Mouse (Mus musculus) adrenal gland, adult 10 weeks (tissue): ENCODE data around the gene Alkbh2. TPM values are rescaled to one million over a fixed set of nuclear protein-coding genes. Genes with fewer than 3 reads are reported as not detected.

Experiments
- polyA plus RNA-seq: library from polyadenylated mRNA; stranded (reverse); fragments of 350-450 nt; fragmentation: Illumina TruSeq; extraction: RNeasy Lipid Tissue Mini Kit (QIAGEN cat#74804); gene quantifications from one replicate; pipeline ENCODE4 v1.2.3, GENCODE M21; 2014; ENCODE audit warnings: low read depth, low replicate concordance

The Alkbh2 gene
- not detected for polyA plus RNA-seq

GRCm38 (mm10) chr5:114127374-114128349, at the start of gene Alkbh2:
Gene Alkbh2, minus strand, starts transcription at chr5:114128218.

DNA sequence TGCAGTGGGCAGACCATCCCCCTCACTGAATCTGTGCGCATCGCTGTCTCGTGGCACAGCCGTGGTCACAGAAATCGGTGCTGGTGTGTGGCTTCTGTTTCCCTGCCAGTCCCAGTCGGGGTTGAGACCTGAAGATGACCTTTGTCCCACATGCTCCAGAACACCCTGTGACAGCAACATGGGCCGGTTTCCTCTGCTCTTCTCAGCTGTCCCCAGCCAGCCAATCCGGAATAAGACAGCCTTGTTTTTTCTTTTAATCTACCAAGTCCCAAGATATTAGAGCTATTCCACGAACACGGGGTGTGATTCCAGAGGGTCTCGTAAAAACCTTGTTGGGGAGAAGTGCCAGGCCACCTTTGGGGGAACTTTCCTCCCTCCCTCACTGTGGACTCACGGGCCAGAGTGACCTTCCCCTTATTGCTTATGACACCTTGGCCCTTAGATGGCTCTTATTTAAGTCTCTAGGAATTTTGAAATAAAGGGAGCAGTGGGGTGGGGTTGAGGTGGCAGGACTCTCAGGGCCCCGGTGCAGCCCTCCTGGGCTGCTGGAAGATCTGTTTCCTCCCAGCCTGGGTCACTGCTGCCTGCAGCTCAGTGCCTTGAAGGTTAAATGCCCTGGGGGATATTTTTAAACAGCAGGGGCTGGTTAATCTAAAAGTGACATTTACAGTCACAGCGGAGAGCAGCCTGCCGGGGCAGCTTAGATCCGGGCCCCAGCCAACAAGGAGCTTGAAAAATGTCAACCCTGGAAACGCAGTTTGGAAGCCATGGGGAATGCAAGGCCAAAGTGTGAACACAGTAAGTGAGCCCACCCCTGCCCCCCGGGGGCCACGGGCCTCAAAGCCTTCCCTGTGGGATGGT, 18.2 kb upstream of the Alkbh2 start, which contains the start of gene Acacb:
Gene Acacb, plus strand, starts transcription at position 508 of the 861 bp plus-strand sequence.

GRCm38 (mm10) chr5:114130211-114130605, 2.2 kb upstream of the Alkbh2 start, which contains the start of gene Ung:
Gene Ung, plus strand, starts transcription at chr5:114130386.

GRCm38 (mm10) chr5:114091057-114091807, 36.8 kb downstream of the Alkbh2 start, which contains the start of gene Svop:
Gene Svop, minus strand, starts transcription at chr5:114091570.

Other genes with a start within 250 kb of the Alkbh2 start
- gene Coro1c, start 219.5 kb downstream of the Alkbh2 start, polyA plus RNA-seq, result 15.9 TPM
- gene Ssh1, start 134.3 kb downstream of the Alkbh2 start, polyA plus RNA-seq, result 1.6 TPM
- not detected for gene Dao, start 124.5 kb downstream of the Alkbh2 start, polyA plus RNA-seq
- 4.2 TPM for gene Usp30, start 62.8 kb downstream of the Alkbh2 start, polyA plus RNA-seq
- not detected for gene Svop, start 36.6 kb downstream of the Alkbh2 start, polyA plus RNA-seq
- 0.41 TPM for gene Ung, start 2.2 kb upstream of the Alkbh2 start, polyA plus RNA-seq
- gene Acacb, start 18.3 kb upstream of the Alkbh2 start, polyA plus RNA-seq, result 6.4 TPM
- gene Foxn4, start 145.6 kb upstream of the Alkbh2 start, polyA plus RNA-seq, result not detected
- gene Myo1h, start 160.9 kb upstream of the Alkbh2 start, polyA plus RNA-seq, result not detected